9 mouse cellular contexts compared by ENCODE assay signal in the genomic region with DNA sequence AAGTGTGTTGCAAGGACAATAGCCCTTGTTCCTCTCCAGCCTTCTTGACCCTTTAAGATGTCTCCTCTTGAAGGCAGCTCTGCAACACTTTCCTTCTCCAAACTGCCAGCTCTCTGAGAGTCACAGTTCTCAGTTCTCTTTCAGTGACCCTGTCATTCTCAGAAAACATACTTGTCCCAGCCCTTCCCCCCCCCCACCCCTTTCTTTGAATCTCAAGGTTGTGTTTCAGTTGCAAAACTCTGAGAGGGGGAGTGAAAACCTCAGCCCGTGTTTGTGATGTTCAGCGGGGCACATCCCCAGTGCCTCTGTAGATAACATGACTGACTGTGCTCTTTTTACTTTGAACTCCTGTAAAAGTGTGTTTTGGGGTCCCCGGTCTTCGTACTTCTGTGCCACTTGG. TPM values are rescaled to one million over a fixed set of nuclear protein-coding genes. Genes with fewer than 3 reads are reported as not detected.
A peak's percentile ranks its signal among the peaks of the same experiment; 100 is the strongest.
DNase-seq lines count a peak whose midpoint lies in the region; ATAC-seq and TF ChIP-seq lines count a peak whose summit lies in the region.
"Had no signal": no experiment of that assay in that cellular context is flagged by ENCODE, and none has a peak within 500 bp of the region (broad histone marks: within the 10 kb centered on the region; RNA-seq: fewer than 3 reads in every experiment).

No protein-coding gene starts in this region.

- TF ChIP-seq EP300 in lung, postnatal 0 days (IDR thresholded peaks at IDR 0.05): no peak

- H3K9ac ChIP-seq in forebrain, postnatal 0 days: no peak overlapping the region
- H3K9ac ChIP-seq in lung, postnatal 0 days (replicated peaks; ENCODE audit: low read depth): no peak overlapping the region
- H3K9ac ChIP-seq in limb, embryonic 12.5 days (replicated peaks): no peak overlapping the region

- peaks cover 18% of the 10 kb centered on the region for H3K4me1 ChIP-seq in forebrain, embryonic 10.5 days
- no peaks in the 10 kb centered on the region for H3K4me1 ChIP-seq in forebrain, postnatal 0 days (ENCODE audit: insufficient read depth)
- H3K4me1 ChIP-seq in lung, postnatal 0 days (ENCODE audit: insufficient read depth, low read depth, low read length): no peaks in the 10 kb centered on the region
- H3K4me1 ChIP-seq in limb, embryonic 12.5 days (replicated peaks): 0 out of 2 replicates have a peak, but pooled peaks cover 3% of the 10 kb centered on the region

- peaks cover 51% of the 10 kb centered on the region for H3K27me3 ChIP-seq in forebrain, embryonic 10.5 days (ENCODE audit: poor library complexity, severe bottlenecking)
- H3K27me3 ChIP-seq in forebrain, postnatal 0 days (ENCODE audit: insufficient read depth, low read length): peaks cover 12% of the 10 kb centered on the region; the same call in 1 of the 2 replicates
- peaks cover 20% of the 10 kb centered on the region; the same call in 1 of the 2 replicates for H3K27me3 ChIP-seq in lung, postnatal 0 days (replicated peaks; ENCODE audit: insufficient read depth, low read length)
- peaks cover 57% of the 10 kb centered on the region for H3K27me3 ChIP-seq in limb, embryonic 12.5 days
- no peaks in the 10 kb centered on the region for H3K27me3 ChIP-seq in splenic B cell, adult 2 months (ENCODE audit: control insufficient read depth, insufficient read depth, low read length, poor library complexity, severe bottlenecking)

- no peak overlapping the region for H3K4me2 ChIP-seq in forebrain, postnatal 0 days (ENCODE audit: low read depth)
- H3K4me2 ChIP-seq in lung, postnatal 0 days (replicated peaks; ENCODE audit: low read depth, low read length): no peak overlapping the region
- no peak overlapping the region for H3K4me2 ChIP-seq in limb, embryonic 12.5 days

- ATAC-seq in forebrain, postnatal 0 days: no peak
- ATAC-seq in lung, postnatal 0 days: no peak
- no peak for ATAC-seq in limb, embryonic 12.5 days (ENCODE audit: insufficient number of reproducible peaks, insufficient read depth, low FRiP score, low TSS enrichment, low read depth)

- no peaks in the 10 kb centered on the region for H3K36me3 ChIP-seq in forebrain, embryonic 10.5 days (replicated peaks)
- no peaks in the 10 kb centered on the region for H3K36me3 ChIP-seq in forebrain, postnatal 0 days (ENCODE audit: insufficient read depth)
- no peaks in the 10 kb centered on the region for H3K36me3 ChIP-seq in lung, postnatal 0 days (ENCODE audit: insufficient read depth, low read length)
- no peaks in the 10 kb centered on the region for H3K36me3 ChIP-seq in limb, embryonic 12.5 days
- H3K36me3 ChIP-seq in splenic B cell, adult 2 months (ENCODE audit: control insufficient read depth, insufficient read depth, low read length, poor library complexity, severe bottlenecking): peaks cover 20% of the 10 kb centered on the region

- TF ChIP-seq CTCF in forebrain, postnatal 0 days (IDR thresholded peaks at IDR 0.05; ENCODE audit: low read depth): no peak
- no peak for TF ChIP-seq CTCF in lung, postnatal 0 days (IDR thresholded peaks at IDR 0.05)

- no peak overlapping the region for H3K27ac ChIP-seq in forebrain, embryonic 10.5 days
- H3K27ac ChIP-seq in forebrain, postnatal 0 days (ENCODE audit: low read depth, low read length): no peak overlapping the region
- H3K27ac ChIP-seq in lung, postnatal 0 days (ENCODE audit: low read length): no peak overlapping the region
- H3K27ac ChIP-seq in limb, embryonic 12.5 days: no peak overlapping the region

- no peaks in the 10 kb centered on the region for H3K9me3 ChIP-seq in forebrain, embryonic 10.5 days
- no peaks in the 10 kb centered on the region for H3K9me3 ChIP-seq in forebrain, postnatal 0 days (ENCODE audit: low read length)
- H3K9me3 ChIP-seq in lung, postnatal 0 days (ENCODE audit: low read length): no peaks in the 10 kb centered on the region
- no peaks in the 10 kb centered on the region for H3K9me3 ChIP-seq in limb, embryonic 12.5 days

- no peak for DNase-seq in forebrain, embryonic 10.5 days (ENCODE audit: extremely low spot score, low spot score)
- DNase-seq in forebrain, postnatal 0 days: no peak
- DNase-seq in lung, postnatal 0 days (ENCODE audit: low spot score): peak; percentile 47
- no peak for DNase-seq in lung, postnatal 4 days
- DNase-seq in splenic B cell, adult 2 months (ENCODE audit: low read depth, low spot score): peak; percentile 57
- no peak for DNase-seq in cerebellum, adult 9-10 months
- DNase-seq in cerebellum, postnatal 25 days: no peak

- peak overlapping the region; percentile 56; the same call in 1 of the 2 replicates for H3K4me3 ChIP-seq in forebrain, embryonic 10.5 days
- no peak overlapping the region for H3K4me3 ChIP-seq in forebrain, postnatal 0 days (ENCODE audit: low read depth, low read length)
- no peak overlapping the region for H3K4me3 ChIP-seq in lung, postnatal 0 days (ENCODE audit: low read depth, low read length)
- H3K4me3 ChIP-seq in limb, embryonic 12.5 days (replicated peaks): peak overlapping the region; percentile 42; the same call in 1 of the 2 replicates

- 68% methylated on average over 4 of the region's 4 CpGs for WGBS in forebrain, embryonic 10.5 days
- 58% methylated on average over 4 of the region's 4 CpGs for WGBS in forebrain, postnatal 0 days
- 58% methylated on average over 4 of the region's 4 CpGs for WGBS in lung, postnatal 0 days
- WGBS in limb, embryonic 12.5 days: 66% methylated on average over 4 of the region's 4 CpGs

RNA-seq across cellular contexts. Expression of gene Il10ra, which starts 0.9 kb away (rescaled TPM):
- polyA plus RNA-seq in forebrain, embryonic 10.5 days (2016; fragmentation: Nextera tagmentation; extraction: Ambion mirVana): 0.42 and 0.50 TPM in 2 replicates
- total RNA-seq in forebrain, postnatal 0 days (2014; rRNA removed): 1.4 and 1.6 TPM in 2 replicates
- 0.46 and 0.48 TPM in 2 replicates for polyA plus RNA-seq in forebrain, postnatal 0 days (2015; fragmentation: Nextera tagmentation; extraction: Ambion mirVana)
- 2.1 and 2.6 TPM in 2 replicates for polyA plus RNA-seq in lung, postnatal 0 days (2015; fragmentation: Nextera tagmentation; extraction: Ambion mirVana)
- 0.63 TPM in 2 replicates for polyA plus RNA-seq in limb, embryonic 12.5 days (2016; fragmentation: Nextera tagmentation; extraction: Ambion mirVana)

RNA-seq across cellular contexts. Expression of gene Tmprss13, which starts 50.8 kb away (rescaled TPM):
- polyA plus RNA-seq in forebrain, embryonic 10.5 days (2016; fragmentation: Nextera tagmentation; extraction: Ambion mirVana): 0.12 TPM in 1 of 2 replicates, not detected in the other
- total RNA-seq in forebrain, postnatal 0 days (2014; rRNA removed): not detected in 2 replicates
- polyA plus RNA-seq in forebrain, postnatal 0 days (2015; fragmentation: Nextera tagmentation; extraction: Ambion mirVana): 0.05 TPM in 1 of 2 replicates, not detected in the other
- polyA plus RNA-seq in lung, postnatal 0 days (2015; fragmentation: Nextera tagmentation; extraction: Ambion mirVana): 0.83 and 0.86 TPM in 2 replicates
- 0.51 and 0.72 TPM in 2 replicates for polyA plus RNA-seq in limb, embryonic 12.5 days (2016; fragmentation: Nextera tagmentation; extraction: Ambion mirVana)
- total RNA-seq: left cerebral cortex, adult 18-20 months had no signal

Comparison
In these comparisons a context has a peak if more than half of its experiments do, and no peak if none do; other contexts are left out.
1. DNase-seq: peak in lung, postnatal 0 days (single experiment) and splenic B cell, adult 2 months (single experiment); none in forebrain, embryonic 10.5 days (single experiment), forebrain, postnatal 0 days (single experiment), lung, postnatal 4 days (0 of 2), cerebellum, adult 9-10 months (single experiment) and cerebellum, postnatal 25 days (0 of 2).
2. H3K4me3 ChIP-seq: peak in forebrain, embryonic 10.5 days (single experiment) and limb, embryonic 12.5 days (single experiment); none in forebrain, postnatal 0 days (single experiment) and lung, postnatal 0 days (single experiment).